ENCODE assay signal across 12 mouse cellular contexts in genomic region chr3:60498151-60498550, GRCm38 (mm10).
"Had no signal": no experiment of that assay in that cellular context is flagged by ENCODE, and none has a peak within 500 bp of the region (broad histone marks: within the 10 kb centered on the region; RNA-seq: fewer than 3 reads in every experiment).

No protein-coding gene starts in this region.

- H3K9ac ChIP-seq: limb, embryonic 13.5 days; neural tube, embryonic 12.5 days had no signal

- H3K27ac ChIP-seq: limb, embryonic 13.5 days; midbrain, embryonic 10.5 days; neural tube, embryonic 12.5 days had no signal

- DNase-seq: kidney, adult 18-20 months; kidney, postnatal 10 days; kidney, postnatal 4 days; left cerebral cortex, postnatal 4 days; midbrain, embryonic 14.5 days; right cerebral cortex, postnatal 4 days; spleen, adult 18-20 months; thymus, adult 18-20 months had no signal

- H3K4me3 ChIP-seq: layer of hippocampus, adult 2 months; limb, embryonic 13.5 days; midbrain, embryonic 10.5 days; neural tube, embryonic 12.5 days had no signal

- H3K27me3 ChIP-seq: limb, embryonic 13.5 days; neural tube, embryonic 12.5 days had no signal

- H3K9me3 ChIP-seq: limb, embryonic 13.5 days; midbrain, embryonic 10.5 days; neural tube, embryonic 12.5 days had no signal

- H3K4me2 ChIP-seq: limb, embryonic 13.5 days; neural tube, embryonic 12.5 days had no signal

- H3K36me3 ChIP-seq: limb, embryonic 13.5 days; midbrain, embryonic 10.5 days; neural tube, embryonic 12.5 days had no signal
